Mouse (Mus musculus): Measurements from ENCODE around the gene Gm20708.
A peak's percentile ranks its signal among the peaks of the same experiment; 100 is the strongest.

Gm20708 gene

GRCm38 (mm10) chr11:117871376-117871775 lies 61.9 kb downstream of the Gm20708 start:
- no peak for DNase-seq

- DNase-seq: peak; percentile 62 to 72
Measured at GRCm38 (mm10) chr11:117871911-117872584, 62.6 kb downstream of the Gm20708 start.

DNA sequence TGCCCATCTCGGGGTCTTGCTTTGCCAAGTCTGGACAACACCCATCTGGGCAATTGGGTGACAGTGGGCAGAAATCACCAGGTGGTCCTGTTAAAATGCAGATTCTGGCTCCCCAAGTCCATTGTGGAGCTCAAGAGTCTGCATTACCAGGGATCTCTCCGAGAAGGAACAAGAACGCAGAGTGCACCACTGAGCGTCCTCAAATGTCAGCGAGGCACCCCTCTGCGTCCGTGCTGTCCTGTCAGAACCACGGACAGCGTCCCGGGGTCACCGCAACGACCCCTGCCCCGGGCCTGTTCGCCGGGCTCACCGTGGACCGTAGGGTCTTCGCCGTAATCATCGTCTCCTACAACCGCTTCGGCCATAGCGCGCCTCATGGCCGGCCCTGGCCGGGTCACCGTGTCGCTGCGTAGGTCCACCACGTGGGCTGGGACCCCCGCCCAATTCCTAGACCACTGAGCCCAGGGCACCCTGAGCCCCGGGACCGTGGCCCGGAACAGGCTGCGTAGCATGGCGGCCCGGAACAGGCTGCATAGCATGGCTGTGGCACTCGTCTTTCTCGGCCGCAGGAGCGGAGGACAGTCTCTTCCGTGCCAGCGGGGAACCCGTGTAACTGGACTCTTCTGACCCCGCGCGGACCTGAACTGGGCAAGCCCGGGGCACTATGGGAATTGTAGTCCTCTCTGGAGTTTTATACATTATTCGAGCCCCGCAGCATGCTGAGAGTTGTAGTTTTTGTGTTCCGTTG lies 63.6 kb downstream of the Gm20708 start, which contains the start of gene Tha1:
Tha1 (minus strand) TSS at position 621 of the 748 bp plus-strand sequence.
- DNase-seq: peak; percentile 44 to 66

DNA sequence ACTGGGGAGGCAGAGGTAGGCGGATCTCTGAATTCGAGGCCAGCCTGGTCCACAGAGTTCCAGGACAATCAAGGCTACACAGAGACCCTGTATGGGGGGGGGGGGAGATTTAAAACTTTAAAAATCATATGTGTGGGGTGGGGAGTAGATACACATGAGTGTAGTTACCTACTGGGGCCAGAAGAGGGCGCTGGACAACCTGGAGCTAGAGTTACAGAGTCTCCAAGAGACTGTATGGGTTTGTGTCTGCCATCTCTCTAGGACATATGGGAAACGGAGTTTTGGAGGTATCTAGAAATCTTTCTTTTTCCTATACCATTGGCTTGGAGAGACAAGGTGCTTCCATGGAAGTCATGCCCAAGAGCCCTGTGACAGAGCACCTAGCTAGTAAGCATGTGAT lies 65.0 kb downstream of the Gm20708 start:
- no peak for DNase-seq

- no peak for DNase-seq
Measured at GRCm38 (mm10) chr11:117875681-117876080, 66.2 kb downstream of the Gm20708 start.

- peak; percentile 45 to 55 for DNase-seq
Measured at GRCm38 (mm10) chr11:117877917-117878745, 68.7 kb downstream of the Gm20708 start.

- DNase-seq: peak in 1 of 2 experiments; percentile 39
Measured at GRCm38 (mm10) chr11:117878892-117879291, 69.4 kb downstream of the Gm20708 start.

- DNase-seq: no peak
Measured at GRCm38 (mm10) chr11:117879676-117880075, 70.2 kb downstream of the Gm20708 start.

DNA sequence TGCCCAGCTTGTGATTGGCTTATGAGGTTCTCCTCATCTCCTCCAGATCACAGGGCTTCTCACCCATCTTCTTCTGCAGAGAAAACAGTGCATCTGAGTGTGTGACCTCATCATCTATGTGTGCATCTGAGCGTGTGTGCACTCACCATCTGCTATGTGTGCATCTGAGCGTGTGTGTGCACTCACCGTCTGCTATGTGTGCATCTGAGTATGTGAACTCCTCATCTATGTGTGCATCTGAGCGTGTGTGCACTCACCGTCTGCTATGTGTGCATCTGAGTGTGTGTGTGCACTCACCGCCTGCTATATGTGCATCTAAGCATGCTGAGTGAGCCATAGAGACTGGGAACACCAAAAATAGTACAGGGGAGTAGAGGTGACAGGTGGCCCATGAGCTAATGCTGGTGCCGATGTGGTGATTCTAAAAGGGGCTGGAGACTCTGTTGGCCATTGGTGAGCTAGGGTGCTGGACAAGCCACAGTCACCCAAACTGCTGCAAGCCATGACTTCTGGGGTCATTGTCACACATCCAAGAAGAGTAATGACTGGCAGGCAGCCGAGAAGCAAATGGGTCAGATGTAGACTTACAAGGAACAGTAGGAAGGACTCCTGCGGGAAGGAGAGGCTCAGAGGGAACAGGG lies 71.0 kb downstream of the Gm20708 start:
- no peak for DNase-seq

DNA sequence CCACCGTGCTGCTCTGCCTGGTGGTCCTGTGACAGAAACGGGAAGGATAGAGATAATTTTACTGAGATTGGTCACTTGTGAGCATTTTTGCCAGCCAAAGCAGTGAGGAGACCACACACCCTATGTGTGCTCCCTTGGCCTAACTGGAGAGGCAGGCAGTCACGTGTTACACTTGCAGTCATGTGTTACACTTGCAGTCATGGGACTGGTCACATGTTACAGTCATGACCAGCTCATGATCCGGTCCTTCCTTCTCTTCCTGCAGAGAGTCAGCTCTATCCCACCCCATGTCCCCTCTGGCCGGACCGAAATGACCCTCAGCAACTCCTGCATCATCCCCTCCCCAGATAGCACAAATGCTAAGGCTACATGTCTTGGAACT lies 71.5 kb downstream of the Gm20708 start:
- DNase-seq: no peak

DNA sequence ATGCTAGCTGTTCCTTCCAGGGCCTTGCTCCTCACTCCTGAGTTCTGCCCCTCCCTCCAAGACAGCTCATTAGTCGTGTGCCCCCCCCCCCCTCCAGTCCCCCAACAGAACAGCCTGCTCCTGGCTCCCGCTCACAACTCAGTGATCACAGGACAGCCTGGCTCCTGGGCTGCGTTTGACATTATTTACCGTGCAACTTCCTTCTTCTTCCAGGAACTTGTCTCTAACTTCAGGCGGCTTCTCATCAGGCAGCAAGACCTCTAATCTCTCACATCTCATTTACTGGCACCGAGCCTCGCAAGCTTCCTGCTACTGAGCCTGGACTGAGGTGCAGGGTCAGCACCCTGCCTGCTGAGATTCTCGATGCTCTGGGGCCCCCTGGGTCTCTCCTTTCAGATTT lies 72.3 kb downstream of the Gm20708 start:
- DNase-seq: no peak

GRCm38 (mm10) chr11:117882208-117882607 lies 72.7 kb downstream of the Gm20708 start:
- no peak for DNase-seq

GRCm38 (mm10) chr11:117886000-117886399 lies 76.5 kb downstream of the Gm20708 start:
- DNase-seq: no peak

GRCm38 (mm10) chr11:117888168-117888852 lies 78.8 kb downstream of the Gm20708 start:
- no peak for DNase-seq

DNA sequence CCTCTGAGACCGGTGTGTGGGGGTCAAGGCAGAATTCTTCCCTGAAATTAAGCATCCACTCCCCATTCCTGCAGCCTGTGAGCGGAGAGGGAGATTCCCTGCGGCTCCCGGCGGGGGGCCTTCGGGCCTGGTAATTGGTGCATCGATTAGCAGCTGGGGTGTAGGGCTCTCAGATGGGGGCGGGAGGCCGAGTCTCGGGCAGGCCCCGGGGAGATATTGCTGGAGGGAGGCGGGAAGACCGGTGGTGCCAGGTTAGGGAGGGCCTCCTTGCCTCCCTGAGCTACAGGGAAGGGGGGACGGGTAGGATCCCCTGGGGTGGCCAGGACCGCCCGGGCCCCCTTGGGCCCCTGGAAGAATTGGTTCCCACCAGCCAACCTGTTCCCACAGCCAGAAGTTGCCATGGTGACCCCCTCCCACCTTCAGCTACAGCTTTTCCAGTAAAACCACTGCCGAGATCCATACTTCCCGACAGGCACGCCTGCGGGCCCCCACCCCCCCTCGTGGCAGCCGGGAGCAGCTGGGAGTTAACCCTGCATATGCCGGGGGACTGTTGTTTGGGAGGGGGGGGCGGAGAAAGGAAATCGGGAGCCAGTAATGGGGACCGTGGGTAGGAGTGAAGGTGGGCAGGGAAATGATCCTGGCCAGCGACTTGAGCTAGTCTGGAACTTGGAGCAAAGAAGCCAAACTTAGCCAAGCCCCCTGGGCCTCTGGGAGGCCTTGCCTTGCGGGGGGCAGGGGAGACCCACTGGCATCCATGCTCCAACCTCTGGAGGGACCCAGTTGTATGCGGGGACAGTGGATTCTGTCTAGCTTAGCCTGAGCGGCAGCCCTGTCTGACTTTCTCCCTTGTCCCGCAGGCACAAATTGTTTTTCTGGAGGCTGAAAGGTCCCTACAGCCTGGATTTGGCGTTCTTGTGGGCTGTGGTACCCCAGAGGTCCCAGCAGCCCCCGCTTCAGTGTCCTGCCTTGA lies 79.7 kb downstream of the Gm20708 start:
- no peak for DNase-seq

Measured in spleen, adult 18-20 months (tissue).